Mouse (Mus musculus) kidney, adult 2 months (tissue): ENCODE data around the gene Slitrk5. TPM values are rescaled to one million over a fixed set of nuclear protein-coding genes. Genes with fewer than 3 reads are reported as not detected.
A peak's percentile ranks its signal among the peaks of the same experiment; 100 is the strongest.

ENCODE experiments used
- DNase-seq: peaks from one replicate; pipeline ENCODE4 v3.0.0; 2021
- H3K27ac ChIP-seq: fragments of 200-500 bp; 2 replicates; pipeline ENCODE4 v1.5.1; 2012; ENCODE audit warnings: low read depth, low read length, control low read depth, inconsistent platforms; ENCODE audit not compliant: insufficient read depth
- H3K27me3 ChIP-seq: fragments of 200-500 bp; replicated peaks from 2 replicates; pipeline ENCODE4 v1.6.1; 2012; ENCODE audit warnings: mild to moderate bottlenecking, moderate library complexity, low read length, inconsistent platforms; ENCODE audit not compliant: control insufficient read depth, insufficient read depth
- H3K36me3 ChIP-seq: fragments of 200-500 bp; 2 replicates; pipeline ENCODE4 v1.6.1; 2012; ENCODE audit warnings: mild to moderate bottlenecking, moderate library complexity, low read length, inconsistent platforms; ENCODE audit not compliant: control insufficient read depth, insufficient read depth
- H3K4me1 ChIP-seq: fragments of 200-500 bp; 2 replicates; pipeline ENCODE4 v1.6.1; 2011; ENCODE audit warnings: low read length; ENCODE audit not compliant: control insufficient read depth, insufficient read depth
- H3K4me3 ChIP-seq: fragments of 200-500 bp; 2 replicates; pipeline ENCODE4 v1.5.1; 2011; ENCODE audit warnings: mild to moderate bottlenecking, low read depth, low read length, control low read depth; ENCODE audit not compliant: insufficient read depth
- CTCF ChIP-seq: fragments of 200-500 bp; conservative IDR thresholded peaks from 2 replicates; pipeline ENCODE4 v1.5.1; 2011; ENCODE audit warnings: low read depth, mild to moderate bottlenecking, control low read depth, low read length, moderate library complexity, mixed read lengths; ENCODE audit not compliant: insufficient read depth, insufficient read length
- POLR2A ChIP-seq: fragments of 200-500 bp; IDR thresholded peaks from one replicate; pipeline ENCODE4 v1.6.1; 2011; ENCODE audit warnings: low read depth, low read length, control low read depth
- WGBS: fragments of 180-500 bp; shearing (Covaris S2); methylation state at CpG from one replicate; pipeline ENCODE4 v1.1.7; 2018; 5-methylcytosine and 5-hydroxymethylcytosine counted together
- polyA plus RNA-seq: library from polyadenylated mRNA; depleted of rRNA; stranded (reverse); fragments of >200 nt; gene quantifications from 2 replicates; pipeline ENCODE4 v1.2.3, GENCODE M21; 2012; rRNA removed

Slitrk5 gene
- 0.03 TPM in 2 replicates for polyA plus RNA-seq

GRCm38 (mm10) chr14:111674664-111675147 lies at the start of gene Slitrk5:
Gene Slitrk5, plus strand, starts transcription at chr14:111675097.
- Histone ChIP-seq H3K27ac (no peak within 1 kb of the TSS), H3K4me1 (no peaks in the 10 kb centered on the region), H3K4me3 (peak within 1 kb of the TSS; percentile 53), H3K27me3 (0 out of 2 replicates have a peak, but pooled peaks cover 2% of the 10 kb centered on the region), H3K36me3 (no peaks in the 10 kb centered on the region)
- 2% methylated on average over 22 of the region's 22 CpGs for WGBS
- TF ChIP-seq CTCF (peak; percentile 70), POLR2A (no peak)
- peak; percentile 73 for DNase-seq

- no peak for DNase-seq
- H3K27me3 ChIP-seq: 0 out of 2 replicates have a peak, but pooled peaks cover 2% of the 10 kb centered on the region
- TF ChIP-seq CTCF (no peak), POLR2A (no peak)
- WGBS: 63% methylated on average over 1 of the region's 1 CpGs
- H3K4me3 ChIP-seq: no peak overlapping the region
- H3K36me3 ChIP-seq: no peaks in the 10 kb centered on the region
- no peak overlapping the region for H3K27ac ChIP-seq
- no peaks in the 10 kb centered on the region for H3K4me1 ChIP-seq
Observed at GRCm38 (mm10) chr14:111672942-111673341, 2.0 kb upstream of the Slitrk5 start.

GRCm38 (mm10) chr14:111675211-111676165 lies 591 bp downstream of the Slitrk5 start:
- H3K4me1 ChIP-seq: no peaks in the 10 kb centered on the region
- TF ChIP-seq POLR2A (no peak), CTCF (no peak)
- peak overlapping the region; percentile 53 for H3K4me3 ChIP-seq
- no peak overlapping the region for H3K27ac ChIP-seq
- H3K36me3 ChIP-seq: no peaks in the 10 kb centered on the region
- under 1% methylated on average over 90 of the region's 94 CpGs for WGBS
- no peak for DNase-seq
- 0 out of 2 replicates have a peak, but pooled peaks cover 2% of the 10 kb centered on the region for H3K27me3 ChIP-seq

- TF ChIP-seq POLR2A (no peak), CTCF (no peak)
Observed at GRCm38 (mm10) chr14:111676166-111676581, 1.3 kb downstream of the Slitrk5 start.

GRCm38 (mm10) chr14:111676851-111677291 lies 2.0 kb downstream of the Slitrk5 start:
- TF ChIP-seq POLR2A: no peak
- TF ChIP-seq CTCF: no peak
- no peaks in the 10 kb centered on the region for H3K4me1 ChIP-seq
- DNase-seq: no peak
- H3K27ac ChIP-seq: no peak overlapping the region
- H3K36me3 ChIP-seq: no peaks in the 10 kb centered on the region
- peaks cover 3% of the 10 kb centered on the region; the same call in 1 of the 2 replicates for H3K27me3 ChIP-seq
- no peak overlapping the region for H3K4me3 ChIP-seq
- WGBS: 1% methylated on average over 18 of the region's 18 CpGs

More at GRCm38 (mm10) chr14:111676166-111676581, 1.3 kb downstream of the Slitrk5 start:
- H3K4me3 ChIP-seq: peak overlapping the region; percentile 53; the same call in 1 of the 2 replicates
- WGBS: 2% methylated on average over 19 of the region's 19 CpGs
- no peak for DNase-seq
- H3K27me3 ChIP-seq: 0 out of 2 replicates have a peak, but pooled peaks cover 2% of the 10 kb centered on the region
- no peak overlapping the region for H3K27ac ChIP-seq
- no peaks in the 10 kb centered on the region for H3K36me3 ChIP-seq
- H3K4me1 ChIP-seq: no peaks in the 10 kb centered on the region

- no peak for DNase-seq
- Histone ChIP-seq H3K27ac (no peak overlapping the region), H3K4me3 (no peak overlapping the region), H3K36me3 (no peaks in the 10 kb centered on the region), H3K4me1 (no peaks in the 10 kb centered on the region), H3K27me3 (peaks cover 3% of the 10 kb centered on the region; the same call in 1 of the 2 replicates)
- 4% methylated on average over 17 of the region's 17 CpGs for WGBS
- TF ChIP-seq POLR2A (no peak), CTCF (no peak)
Observed at GRCm38 (mm10) chr14:111677361-111678070, 2.6 kb downstream of the Slitrk5 start.

- Histone ChIP-seq H3K27ac (no peak overlapping the region), H3K36me3 (no peaks in the 10 kb centered on the region), H3K4me1 (no peaks in the 10 kb centered on the region), H3K27me3 (peaks cover 2% of the 10 kb centered on the region; the same call in 1 of the 2 replicates), H3K4me3 (no peak overlapping the region)
- 65% methylated on average over 8 of the region's 8 CpGs for WGBS
- TF ChIP-seq CTCF (no peak), POLR2A (no peak)
- DNase-seq: no peak
Observed at GRCm38 (mm10) chr14:111680271-111680670, 5.4 kb downstream of the Slitrk5 start.
